Mouse (Mus musculus): ENCODE measurements around the gene Erc2. TPM values are rescaled to one million over a fixed set of nuclear protein-coding genes. Genes with fewer than 3 reads are reported as not detected.

Erc2 gene
- polyA plus RNA-seq, 1 experiment: 0.53 TPM

DNA sequence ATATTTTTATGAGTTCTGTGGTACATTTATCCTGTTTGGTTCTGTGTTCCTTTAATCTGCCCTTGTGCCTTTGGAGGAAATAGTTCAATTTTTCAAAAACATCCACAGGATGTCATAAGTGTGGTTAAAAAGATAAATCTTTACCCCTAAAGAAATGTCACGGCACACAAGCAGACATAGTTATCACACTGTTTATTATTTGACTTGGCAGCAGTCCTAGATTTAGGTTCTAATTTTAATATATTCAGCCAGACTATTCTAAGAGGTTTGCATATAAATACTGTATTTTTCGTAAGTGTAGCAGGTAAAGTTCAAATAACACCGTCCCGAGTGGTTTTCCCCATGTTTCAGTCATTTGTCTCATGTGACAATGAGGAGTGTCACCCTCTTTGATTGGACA, 548.5 kb downstream of the Erc2 start:
- Histone ChIP-seq H3K79me2 (ENCODE audit: control insufficient read depth, insufficient read depth) (no peaks in the 10 kb centered on the region), H3K36me3 (ENCODE audit: control insufficient read depth, insufficient read depth) (no peaks in the 10 kb centered on the region), H3K27me3 (ENCODE audit: control insufficient read depth, insufficient read depth, insufficient read length) (no peaks in the 10 kb centered on the region), H3ac (ENCODE audit: control insufficient read depth, insufficient read length) (no peak overlapping the region), H3K4me2 (ENCODE audit: low read depth) (no peak overlapping the region), H3K4me3 (no peak overlapping the region)
- TF ChIP-seq CEBPB (IDR thresholded peaks at IDR 0.05; ENCODE audit: insufficient read depth, poor library complexity, severe bottlenecking) (no peak), POLR2AphosphoS2 (IDR thresholded peaks at IDR 0.05; ENCODE audit: insufficient read length, low read depth) (no peak), REST (IDR thresholded peaks at IDR 0.05; ENCODE audit: insufficient read depth, insufficient read length) (no peak)

DNA sequence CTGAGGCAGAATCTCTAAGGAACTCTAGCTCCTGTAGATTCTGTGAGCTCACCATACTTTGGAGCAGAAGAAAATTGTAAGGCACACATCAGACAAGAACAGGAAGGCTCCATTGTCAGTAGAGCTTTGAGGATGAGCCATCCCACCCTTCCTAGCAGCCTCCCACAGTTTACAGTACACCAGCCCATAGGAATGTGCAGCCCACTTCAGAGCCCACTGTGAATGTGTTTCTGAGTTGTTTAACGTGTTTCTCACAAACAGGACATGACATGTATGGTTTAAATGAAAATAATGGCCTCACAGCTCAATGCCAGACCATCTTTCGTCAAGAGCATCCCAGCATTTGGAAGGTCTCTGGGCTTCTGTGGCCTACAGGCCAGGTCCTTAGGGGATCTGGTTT, 549.1 kb downstream of the Erc2 start:
- H3K79me2 ChIP-seq (ENCODE audit: control insufficient read depth, insufficient read depth): no peaks in the 10 kb centered on the region
- H3K4me3 ChIP-seq: no peak overlapping the region
- H3ac ChIP-seq (ENCODE audit: control insufficient read depth, insufficient read length): no peak overlapping the region
- no peaks in the 10 kb centered on the region for H3K36me3 ChIP-seq (ENCODE audit: control insufficient read depth, insufficient read depth)
- TF ChIP-seq MYOG (IDR thresholded peaks at IDR 0.05; ENCODE audit: control insufficient read depth in 1 of 3, insufficient read depth in 1 of 3, insufficient read length in 2 of 3, low read depth in 2 of 3) (no peak), POLR2A (IDR thresholded peaks at IDR 0.05; ENCODE audit: insufficient read length, low read depth) (no peak), TCF3 (IDR thresholded peaks at IDR 0.05; ENCODE audit: insufficient read length, low read depth) (no peak), TCF12 (IDR thresholded peaks at IDR 0.05; ENCODE audit: insufficient read depth, poor library complexity, severe bottlenecking) (no peak), POLR2AphosphoS2 (IDR thresholded peaks at IDR 0.05; ENCODE audit: insufficient read length, low read depth) (no peak), MAX (IDR thresholded peaks at IDR 0.05; ENCODE audit: low read depth) (no peak), USF1 (IDR thresholded peaks at IDR 0.05; ENCODE audit: low read depth) (no peak), REST (IDR thresholded peaks at IDR 0.05; ENCODE audit: insufficient read depth, insufficient read length) (no peak), E2F4 (IDR thresholded peaks at IDR 0.05; ENCODE audit: insufficient read depth) (no peak), MYOD1 (IDR thresholded peaks at IDR 0.05; ENCODE audit: control insufficient read depth in 1 of 3, insufficient read length in 2 of 3, low read depth in 2 of 3) (no peak), CEBPB (IDR thresholded peaks at IDR 0.05; ENCODE audit: insufficient read depth, poor library complexity, severe bottlenecking) (no peak), SRF (IDR thresholded peaks at IDR 0.05; ENCODE audit: control insufficient read depth, insufficient read length, low read depth) (no peak)
- no peaks in the 10 kb centered on the region for H3K27me3 ChIP-seq (ENCODE audit: control insufficient read depth, insufficient read depth, insufficient read length)
- H3K4me2 ChIP-seq (ENCODE audit: low read depth): no peak overlapping the region

DNA sequence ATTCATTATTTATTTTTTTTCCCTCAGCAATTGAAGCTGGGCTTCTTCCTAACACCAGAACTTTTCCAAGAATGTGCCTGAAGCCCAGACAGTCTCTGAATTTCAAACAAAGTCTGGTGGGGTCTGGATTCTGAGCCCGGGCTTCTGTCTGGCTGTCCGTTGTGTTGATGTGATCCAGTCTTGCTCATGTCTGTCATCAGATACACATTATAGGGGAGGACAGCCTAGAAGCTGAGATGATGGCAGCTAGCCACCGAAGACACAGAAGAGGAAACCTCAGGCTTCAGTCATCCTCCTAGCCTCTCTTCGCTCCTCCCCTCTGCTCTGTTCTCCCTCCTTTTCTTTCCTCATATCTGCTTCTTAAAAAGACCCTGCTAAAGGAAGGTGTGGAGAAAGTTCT, 551.5 kb downstream of the Erc2 start:
- no peak overlapping the region for H3ac ChIP-seq (ENCODE audit: control insufficient read depth, insufficient read length)
- TF ChIP-seq TCF3 (IDR thresholded peaks at IDR 0.05; ENCODE audit: insufficient read length, low read depth) (no peak), POLR2AphosphoS2 (IDR thresholded peaks at IDR 0.05; ENCODE audit: insufficient read length, low read depth) (no peak), SRF (IDR thresholded peaks at IDR 0.05; ENCODE audit: control insufficient read depth, insufficient read length, low read depth) (no peak), REST (IDR thresholded peaks at IDR 0.05; ENCODE audit: insufficient read depth, insufficient read length) (no peak), TCF12 (IDR thresholded peaks at IDR 0.05; ENCODE audit: insufficient read depth, poor library complexity, severe bottlenecking) (no peak), USF1 (IDR thresholded peaks at IDR 0.05; ENCODE audit: low read depth) (no peak), MAX (IDR thresholded peaks at IDR 0.05; ENCODE audit: low read depth) (no peak), CEBPB (IDR thresholded peaks at IDR 0.05; ENCODE audit: insufficient read depth, poor library complexity, severe bottlenecking) (no peak), MYOG (IDR thresholded peaks at IDR 0.05; ENCODE audit: control insufficient read depth in 1 of 3, insufficient read depth in 1 of 3, insufficient read length in 2 of 3, low read depth in 2 of 3) (no peak), MYOD1 (IDR thresholded peaks at IDR 0.05; ENCODE audit: control insufficient read depth in 1 of 3, insufficient read length in 2 of 3, low read depth in 2 of 3) (no peak), E2F4 (IDR thresholded peaks at IDR 0.05; ENCODE audit: insufficient read depth) (no peak), POLR2A (IDR thresholded peaks at IDR 0.05; ENCODE audit: insufficient read length, low read depth) (no peak)
- no peaks in the 10 kb centered on the region for H3K36me3 ChIP-seq (ENCODE audit: control insufficient read depth, insufficient read depth)
- H3K27me3 ChIP-seq (ENCODE audit: control insufficient read depth, insufficient read depth, insufficient read length): no peaks in the 10 kb centered on the region
- no peak overlapping the region for H3K4me2 ChIP-seq (ENCODE audit: low read depth)
- H3K79me2 ChIP-seq (ENCODE audit: control insufficient read depth, insufficient read depth): no peaks in the 10 kb centered on the region
- no peak overlapping the region for H3K4me3 ChIP-seq

DNA sequence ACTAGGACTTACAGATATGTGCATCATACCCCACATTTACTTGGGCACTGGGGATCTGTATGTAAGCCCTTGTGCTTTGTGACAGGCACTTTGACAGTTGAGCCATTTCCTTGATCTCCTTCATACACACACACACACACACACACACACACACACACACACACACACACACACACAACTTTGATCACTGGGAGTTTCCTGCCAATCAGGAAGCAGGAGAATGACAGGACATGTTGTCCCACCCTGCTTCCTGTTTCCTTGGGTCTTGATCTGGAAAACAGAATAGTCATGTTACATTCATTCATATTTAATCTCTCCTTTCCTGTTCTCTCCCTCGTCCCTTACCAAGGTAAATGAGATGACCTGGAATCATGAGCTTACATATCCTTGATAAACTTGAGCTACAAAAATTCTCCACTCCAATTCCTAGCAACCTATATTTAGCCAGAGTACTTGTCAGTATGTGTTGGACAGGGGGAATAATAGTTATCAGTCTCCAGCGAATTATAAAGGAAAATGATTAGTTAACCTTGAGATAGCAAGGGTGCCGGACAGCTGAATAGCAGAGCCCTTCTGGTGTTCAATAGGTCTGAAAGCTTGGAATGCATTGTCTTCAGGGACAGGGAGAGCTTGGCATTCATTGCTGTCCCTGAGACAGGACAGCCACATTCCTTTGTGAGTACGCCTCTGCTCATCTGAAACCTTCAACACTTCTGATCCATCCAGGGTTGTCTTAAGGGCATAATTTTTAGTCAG, 559.0 kb downstream of the Erc2 start:
- Histone ChIP-seq H3K79me2 (ENCODE audit: control insufficient read depth, insufficient read depth) (no peaks in the 10 kb centered on the region), H3K27me3 (ENCODE audit: control insufficient read depth, insufficient read depth, insufficient read length) (no peaks in the 10 kb centered on the region), H3K4me3 (no peak overlapping the region), H3ac (ENCODE audit: control insufficient read depth, insufficient read length) (no peak overlapping the region), H3K4me2 (ENCODE audit: low read depth) (no peak overlapping the region), H3K36me3 (ENCODE audit: control insufficient read depth, insufficient read depth) (no peaks in the 10 kb centered on the region)
- TF ChIP-seq POLR2A (IDR thresholded peaks at IDR 0.05; ENCODE audit: insufficient read length, low read depth) (no peak), MYOG (IDR thresholded peaks at IDR 0.05; ENCODE audit: control insufficient read depth in 1 of 3, insufficient read depth in 1 of 3, insufficient read length in 2 of 3, low read depth in 2 of 3) (no peak), TCF3 (IDR thresholded peaks at IDR 0.05; ENCODE audit: insufficient read length, low read depth) (no peak), E2F4 (IDR thresholded peaks at IDR 0.05; ENCODE audit: insufficient read depth) (no peak), POLR2AphosphoS2 (IDR thresholded peaks at IDR 0.05; ENCODE audit: insufficient read length, low read depth) (no peak), SRF (IDR thresholded peaks at IDR 0.05; ENCODE audit: control insufficient read depth, insufficient read length, low read depth) (no peak)

DNA sequence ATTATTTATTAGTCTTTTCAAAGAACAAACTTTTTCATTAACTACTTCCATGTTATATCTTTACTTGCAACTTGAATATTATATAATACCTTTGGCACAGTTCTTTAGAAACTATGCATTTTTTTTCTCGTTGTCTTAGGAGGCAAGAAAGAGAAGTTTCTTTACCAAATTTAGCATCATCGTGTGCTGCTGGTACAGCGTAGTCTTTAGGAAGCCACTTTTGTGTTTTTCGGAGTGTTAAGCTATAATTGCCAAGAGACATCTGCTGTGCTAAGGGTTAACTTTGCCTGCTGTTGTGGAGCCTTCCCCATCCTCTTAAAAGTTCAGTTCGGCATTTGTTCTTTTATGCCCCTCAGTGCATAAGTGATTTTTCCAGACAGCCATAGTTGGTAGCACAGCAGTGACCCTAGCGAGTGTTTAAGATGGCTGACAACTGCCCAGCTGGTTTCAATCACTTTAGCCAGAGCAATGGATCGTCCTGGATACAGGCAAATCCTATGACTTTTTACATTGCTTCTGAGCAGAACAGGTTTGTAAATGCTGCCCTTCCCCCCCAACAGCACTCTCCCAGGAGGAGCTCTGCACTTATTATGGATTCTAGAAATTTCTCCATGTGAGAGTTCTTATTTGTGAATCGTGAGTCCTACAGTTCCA, 570.6 kb downstream of the Erc2 start:
- Histone ChIP-seq H3K36me3 (ENCODE audit: control insufficient read depth, insufficient read depth) (no peaks in the 10 kb centered on the region), H3K79me2 (ENCODE audit: control insufficient read depth, insufficient read depth) (no peaks in the 10 kb centered on the region), H3K4me2 (ENCODE audit: low read depth) (no peak overlapping the region), H3K27me3 (ENCODE audit: control insufficient read depth, insufficient read depth, insufficient read length) (no peaks in the 10 kb centered on the region), H3ac (ENCODE audit: control insufficient read depth, insufficient read length) (no peak overlapping the region), H3K4me3 (no peak overlapping the region)
- TF ChIP-seq MYOG (IDR thresholded peaks at IDR 0.05; ENCODE audit: control insufficient read depth in 1 of 3, insufficient read depth in 1 of 3, insufficient read length in 2 of 3, low read depth in 2 of 3) (no peak), CEBPB (IDR thresholded peaks at IDR 0.05; ENCODE audit: insufficient read depth, poor library complexity, severe bottlenecking) (no peak), E2F4 (IDR thresholded peaks at IDR 0.05; ENCODE audit: insufficient read depth) (no peak), TCF12 (IDR thresholded peaks at IDR 0.05; ENCODE audit: insufficient read depth, poor library complexity, severe bottlenecking) (no peak), USF1 (IDR thresholded peaks at IDR 0.05; ENCODE audit: low read depth) (no peak), TCF3 (IDR thresholded peaks at IDR 0.05; ENCODE audit: insufficient read length, low read depth) (no peak), SRF (IDR thresholded peaks at IDR 0.05; ENCODE audit: control insufficient read depth, insufficient read length, low read depth) (no peak), POLR2AphosphoS2 (IDR thresholded peaks at IDR 0.05; ENCODE audit: insufficient read length, low read depth) (no peak)
